Mouse (Mus musculus) CH12.LX (cell line): Measurements from ENCODE around the gene Gm10203.

Experiments used
- CTCF ChIP-seq, 2 experiments: IDR thresholded peaks in 1 of 2; conservative IDR thresholded peaks in 1 of 2; 2 replicates each; pipeline ENCODE4 v1.5.1; 2011 to 2012; ENCODE audit warnings: low read depth in 2 of 2, low read length in 2 of 2, improper control_type of control experiment in 1 of 2, inconsistent platforms in 1 of 2, mild to moderate bottlenecking in 1 of 2, moderate library complexity in 1 of 2
- ETS1 ChIP-seq: conservative IDR thresholded peaks from 2 replicates; pipeline ENCODE4 v1.6.1; 2012; ENCODE audit warnings: low read depth, mild to moderate bottlenecking, inconsistent platforms, low read length, improper control_type of control experiment, moderate library complexity
- POLR2A ChIP-seq: IDR thresholded peaks from 2 replicates; pipeline ENCODE4 v1.6.1; 2011; ENCODE audit warnings: low read depth, mild to moderate bottlenecking, improper control_type of control experiment, low read length
- USF1 ChIP-seq: IDR thresholded peaks from 2 replicates; pipeline ENCODE4 v1.6.1; 2014; ENCODE audit warnings: low read depth, mild to moderate bottlenecking, inconsistent platforms, low read length, improper control_type of control experiment
- ZC3H11A ChIP-seq: IDR thresholded peaks from 2 replicates; pipeline ENCODE4 v1.6.1; 2012; ENCODE audit warnings: low read depth, mild to moderate bottlenecking, inconsistent platforms, low read length, improper control_type of control experiment

DNA sequence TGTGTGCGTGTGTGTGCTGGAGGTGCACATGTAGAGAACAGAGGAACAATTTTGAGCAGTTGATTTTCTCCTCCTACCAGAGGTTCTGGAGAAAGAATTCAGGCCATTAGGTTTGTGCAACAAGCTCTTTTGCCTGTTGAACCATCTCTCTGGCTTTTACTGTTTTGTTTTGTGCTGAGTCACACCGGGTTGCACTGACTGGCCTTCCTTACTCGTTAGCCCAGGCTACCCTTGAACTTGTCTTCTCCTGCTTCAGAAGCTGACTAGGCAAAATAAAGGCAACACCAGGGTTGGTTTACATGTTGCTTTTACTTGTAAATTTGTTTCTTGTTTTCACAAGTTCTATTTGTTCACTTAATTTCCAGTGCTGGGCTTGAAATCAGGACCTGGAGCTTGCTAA lies 6.9 kb upstream of the Gm10203 start:
- TF ChIP-seq ZC3H11A (no peak), CTCF (conservative IDR thresholded peaks at IDR 0.05 in 1 of 2, IDR thresholded peaks at IDR 0.05 in 1 of 2; ENCODE audit: low read depth in 2 of 2, low read length in 2 of 2) (no peak), ETS1 (no peak), POLR2A (no peak), USF1 (no peak)
